Mouse (Mus musculus): ENCODE results near the gene Cacna1h. TPM values are rescaled to one million over a fixed set of nuclear protein-coding genes. Genes with fewer than 3 reads are reported as not detected.

The Cacna1h gene
- total and polyA plus RNA-seq, 3 experiments: 0.22 TPM; not detected in 2

DNA sequence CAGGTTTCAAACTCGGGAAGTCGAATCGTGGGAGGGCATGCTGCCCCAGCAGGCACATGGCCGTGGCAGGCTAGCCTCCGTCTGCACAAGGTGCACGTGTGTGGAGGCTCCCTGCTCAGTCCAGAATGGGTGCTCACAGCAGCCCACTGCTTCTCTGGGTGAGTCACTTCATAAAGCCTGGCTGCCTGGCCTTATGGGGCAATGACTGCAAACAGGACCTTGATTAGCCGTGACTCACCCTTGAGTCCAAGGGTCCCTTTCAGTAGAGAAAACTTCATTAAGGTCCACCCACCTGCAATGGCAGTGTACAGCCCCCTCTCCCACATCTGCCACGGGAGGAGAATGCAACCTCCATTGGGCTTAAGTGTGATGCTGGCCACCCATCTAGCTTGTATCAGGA lies 61.1 kb downstream of the Cacna1h start:
- no peaks in the 10 kb centered on the region; the same call in 1 of the 2 replicates for H3K9me3 ChIP-seq (replicated peaks)
- no peaks in the 10 kb centered on the region for H3K4me1 ChIP-seq (ENCODE audit: insufficient read depth, low read depth, low read length)
- H3K27me3 ChIP-seq (ENCODE audit: insufficient read depth, low read length): peaks cover 57% of the 10 kb centered on the region
- H3K36me3 ChIP-seq (replicated peaks): no peaks in the 10 kb centered on the region
- no peak for DNase-seq (ENCODE audit: low spot score)
- TF ChIP-seq GATA2 (IDR thresholded peaks at IDR 0.05; ENCODE audit: borderline replicate concordance, low read depth, low read length): no peak
- no peak for TF ChIP-seq POLR2AphosphoS5 (IDR thresholded peaks at IDR 0.05; ENCODE audit: insufficient replicate concordance, low read depth, low read length)
- no peak for ATAC-seq (ENCODE audit: extremely low read depth, insufficient number of reproducible peaks, low FRiP score, poor library complexity, severe bottlenecking)
- no peak overlapping the region; the same call in 1 of the 2 replicates for H3K4me3 ChIP-seq (ENCODE audit: low read depth, low read length)

DNA sequence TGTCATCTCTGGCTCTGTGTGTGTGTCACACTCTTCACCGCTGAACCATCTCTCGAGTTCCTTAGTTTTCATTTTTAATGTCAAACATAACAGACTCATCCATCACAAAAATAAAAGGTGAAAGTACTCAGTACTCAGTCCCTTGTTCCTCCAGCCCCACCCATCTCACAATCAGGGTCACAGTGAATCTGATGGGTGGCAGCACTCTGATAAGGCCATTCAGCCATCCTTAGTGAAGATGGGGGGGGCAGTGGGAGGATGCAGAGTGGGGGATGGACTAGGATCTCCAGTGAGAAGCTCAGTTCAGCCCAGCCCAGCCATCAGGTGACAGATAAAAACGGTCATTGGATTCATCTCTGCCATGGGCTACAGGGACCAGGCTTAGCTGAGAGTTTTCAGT lies 64.6 kb downstream of the Cacna1h start, which contains the start of gene Tpsg1:
Tpsg1 (plus strand) TSS at position 301 of the 400 bp plus-strand sequence.
- no peak within 1 kb of the TSS for H3K4me3 ChIP-seq (ENCODE audit: low read depth, low read length)
- no peak for TF ChIP-seq TAL1 (conservative IDR thresholded peaks at IDR 0.05; ENCODE audit: low read depth, low read length)
- no peak for TF ChIP-seq CTCF (IDR thresholded peaks at IDR 0.05; ENCODE audit: low read depth, low read length)
- no peak for TF ChIP-seq GATA1 (IDR thresholded peaks at IDR 0.05; ENCODE audit: borderline replicate concordance, low read length)
- no peak for TF ChIP-seq POLR2AphosphoS5 (IDR thresholded peaks at IDR 0.05; ENCODE audit: insufficient replicate concordance, low read depth, low read length)
- no peak for TF ChIP-seq GATA2 (IDR thresholded peaks at IDR 0.05; ENCODE audit: borderline replicate concordance, low read depth, low read length)
- no peaks in the 10 kb centered on the region for H3K9me3 ChIP-seq (replicated peaks)
- no peaks in the 10 kb centered on the region for H3K36me3 ChIP-seq (replicated peaks)
- ATAC-seq (ENCODE audit: extremely low read depth, insufficient number of reproducible peaks, low FRiP score, poor library complexity, severe bottlenecking) (no peak), DNase-seq (ENCODE audit: low spot score) (no peak)
- H3K4me1 ChIP-seq (ENCODE audit: insufficient read depth, low read depth, low read length): peaks cover 6% of the 10 kb centered on the region; the same call in 1 of the 2 replicates
- H3K27me3 ChIP-seq (ENCODE audit: insufficient read depth, low read length): peaks cover 67% of the 10 kb centered on the region

DNA sequence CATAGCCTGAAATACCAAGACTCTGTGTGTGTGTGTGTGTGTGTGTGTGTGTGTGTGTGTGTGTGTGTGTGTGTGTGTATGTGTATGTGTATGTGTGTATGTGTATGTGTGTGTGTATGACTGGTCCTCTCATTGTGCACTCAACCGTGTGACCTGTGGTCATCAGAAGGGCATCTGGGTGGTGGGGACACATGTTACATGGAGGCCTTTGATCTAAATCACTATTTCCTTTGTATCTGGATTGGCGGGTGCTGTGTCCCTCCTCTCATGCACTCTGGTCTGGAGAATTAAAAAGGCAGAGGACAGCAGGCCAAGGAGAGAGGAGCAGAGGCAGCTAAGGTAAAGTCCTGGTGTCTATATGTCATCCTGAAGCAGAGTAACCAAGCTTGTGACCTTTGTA lies 67.6 kb downstream of the Cacna1h start, which contains the start of gene Tpsb2:
Tpsb2 (plus strand) TSS at position 301 of the 400 bp plus-strand sequence.
- H3K4me3 ChIP-seq (ENCODE audit: low read depth, low read length): no peak within 1 kb of the TSS
- no peaks in the 10 kb centered on the region for H3K9me3 ChIP-seq (replicated peaks)
- ATAC-seq (ENCODE audit: extremely low read depth, insufficient number of reproducible peaks, low FRiP score, poor library complexity, severe bottlenecking) (no peak), DNase-seq (ENCODE audit: low spot score) (no peak)
- no peak for TF ChIP-seq POLR2AphosphoS5 (IDR thresholded peaks at IDR 0.05; ENCODE audit: insufficient replicate concordance, low read depth, low read length)
- H3K4me1 ChIP-seq (ENCODE audit: insufficient read depth, low read depth, low read length): peaks cover 20% of the 10 kb centered on the region
- H3K36me3 ChIP-seq (replicated peaks): no peaks in the 10 kb centered on the region
- H3K27me3 ChIP-seq (ENCODE audit: insufficient read depth, low read length): peaks cover 45% of the 10 kb centered on the region

DNA sequence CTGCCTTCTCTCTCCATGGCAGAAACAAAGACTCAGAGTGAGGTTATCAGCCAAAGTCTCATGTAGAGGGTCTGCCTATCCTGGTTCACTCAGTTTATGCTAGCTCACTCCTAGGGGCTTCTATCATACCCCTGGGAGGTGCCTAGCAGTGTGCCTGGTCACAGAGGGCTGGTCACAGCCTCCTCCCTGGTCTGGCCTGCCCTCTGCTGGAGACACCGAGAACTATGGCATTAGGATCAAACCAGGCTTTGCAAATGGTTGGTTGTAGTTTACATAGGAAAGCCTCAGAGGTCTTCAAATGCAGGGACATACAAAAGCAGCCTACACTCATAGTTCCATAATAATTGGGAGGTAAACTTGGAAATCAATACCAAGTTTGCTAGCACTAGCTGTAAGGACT lies 69.9 kb downstream of the Cacna1h start:
- H3K27me3 ChIP-seq (ENCODE audit: insufficient read depth, low read length): peaks cover 28% of the 10 kb centered on the region
- H3K4me3 ChIP-seq (ENCODE audit: low read depth, low read length): no peak overlapping the region
- no peak for TF ChIP-seq POLR2AphosphoS5 (IDR thresholded peaks at IDR 0.05; ENCODE audit: insufficient replicate concordance, low read depth, low read length)
- peak; percentile 90 for TF ChIP-seq CTCF (IDR thresholded peaks at IDR 0.05; ENCODE audit: low read depth, low read length)
- DNase-seq (ENCODE audit: low spot score) (peak; percentile 75), ATAC-seq (ENCODE audit: extremely low read depth, insufficient number of reproducible peaks, low FRiP score, poor library complexity, severe bottlenecking) (peak; percentile 34; the same call in 1 of the 2 replicates)
- H3K36me3 ChIP-seq (replicated peaks): no peaks in the 10 kb centered on the region
- no peaks in the 10 kb centered on the region for H3K9me3 ChIP-seq (replicated peaks)
- H3K4me1 ChIP-seq (ENCODE audit: insufficient read depth, low read depth, low read length): peaks cover 22% of the 10 kb centered on the region

DNA sequence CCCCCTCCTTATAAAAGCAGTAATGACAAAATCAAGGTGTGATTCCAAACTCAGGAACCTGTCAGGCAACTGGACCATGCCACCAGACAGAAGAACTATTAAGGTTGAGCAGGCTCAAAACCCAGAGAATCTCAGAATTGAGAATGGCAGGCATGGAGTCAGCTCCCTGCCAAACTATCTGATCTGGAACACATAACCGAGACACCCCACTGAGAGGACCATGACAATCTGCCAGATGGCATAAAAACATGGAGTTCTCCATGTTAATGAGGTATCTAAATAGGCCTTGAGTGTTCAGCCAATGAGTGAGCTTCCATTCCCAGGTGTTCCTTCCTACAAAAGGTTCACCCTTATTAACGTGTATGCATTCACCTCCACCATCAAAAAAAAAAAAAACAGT lies 72.3 kb downstream of the Cacna1h start:
- TF ChIP-seq POLR2AphosphoS5 (IDR thresholded peaks at IDR 0.05; ENCODE audit: insufficient replicate concordance, low read depth, low read length): no peak
- no peak for TF ChIP-seq GATA2 (IDR thresholded peaks at IDR 0.05; ENCODE audit: borderline replicate concordance, low read depth, low read length)
- no peak for TF ChIP-seq GATA1 (IDR thresholded peaks at IDR 0.05; ENCODE audit: borderline replicate concordance, low read length)
- no peak for TF ChIP-seq TAL1 (conservative IDR thresholded peaks at IDR 0.05; ENCODE audit: low read depth, low read length)
- no peak for TF ChIP-seq CTCF (IDR thresholded peaks at IDR 0.05; ENCODE audit: low read depth, low read length)
- Histone ChIP-seq H3K4me3 (ENCODE audit: low read depth, low read length) (no peak overlapping the region), H3K9me3 (replicated peaks) (no peaks in the 10 kb centered on the region), H3K27me3 (ENCODE audit: insufficient read depth, low read length) (peaks cover 13% of the 10 kb centered on the region), H3K4me1 (ENCODE audit: insufficient read depth, low read depth, low read length) (peaks cover 16% of the 10 kb centered on the region), H3K36me3 (replicated peaks) (no peaks in the 10 kb centered on the region)
- DNase-seq (ENCODE audit: low spot score) (no peak), ATAC-seq (ENCODE audit: extremely low read depth, insufficient number of reproducible peaks, low FRiP score, poor library complexity, severe bottlenecking) (no peak)

DNA sequence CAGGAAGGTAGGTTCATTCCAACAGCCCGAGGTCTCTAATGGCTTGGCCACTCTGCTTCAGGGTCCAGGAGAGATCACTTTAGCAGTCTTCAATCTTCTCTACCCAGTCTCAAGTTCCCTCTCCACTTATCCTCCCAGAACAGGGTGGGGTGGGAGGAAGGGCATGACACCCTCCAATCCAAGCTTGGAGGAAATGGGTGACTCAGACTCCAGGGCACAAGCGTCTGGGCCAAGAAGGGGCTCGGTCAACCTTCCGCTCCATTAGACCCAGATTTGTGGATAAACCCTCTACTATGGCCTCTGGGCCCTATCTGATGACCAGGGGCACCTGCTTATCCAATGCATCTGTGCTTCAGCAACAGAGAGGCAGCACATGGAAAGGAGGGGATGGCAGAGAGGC lies 88.1 kb downstream of the Cacna1h start, which contains the start of gene Tpsab1:
Tpsab1 (minus strand) TSS at position 101 of the 400 bp plus-strand sequence.
- TF ChIP-seq GATA1 (IDR thresholded peaks at IDR 0.05; ENCODE audit: borderline replicate concordance, low read length) (no peak), POLR2AphosphoS5 (IDR thresholded peaks at IDR 0.05; ENCODE audit: insufficient replicate concordance, low read depth, low read length) (no peak), CTCF (IDR thresholded peaks at IDR 0.05; ENCODE audit: low read depth, low read length) (no peak), GATA2 (IDR thresholded peaks at IDR 0.05; ENCODE audit: borderline replicate concordance, low read depth, low read length) (no peak), TAL1 (conservative IDR thresholded peaks at IDR 0.05; ENCODE audit: low read depth, low read length) (no peak)
- no peak within 1 kb of the TSS for H3K4me3 ChIP-seq (ENCODE audit: low read depth, low read length)
- H3K9me3 ChIP-seq (replicated peaks): no peaks in the 10 kb centered on the region
- peaks cover 39% of the 10 kb centered on the region for H3K27me3 ChIP-seq (ENCODE audit: insufficient read depth, low read length)
- ATAC-seq (ENCODE audit: extremely low read depth, insufficient number of reproducible peaks, low FRiP score, poor library complexity, severe bottlenecking) (no peak), DNase-seq (ENCODE audit: low spot score) (no peak)
- H3K36me3 ChIP-seq (replicated peaks): no peaks in the 10 kb centered on the region
- H3K4me1 ChIP-seq (ENCODE audit: insufficient read depth, low read depth, low read length): peaks cover 9% of the 10 kb centered on the region

DNA sequence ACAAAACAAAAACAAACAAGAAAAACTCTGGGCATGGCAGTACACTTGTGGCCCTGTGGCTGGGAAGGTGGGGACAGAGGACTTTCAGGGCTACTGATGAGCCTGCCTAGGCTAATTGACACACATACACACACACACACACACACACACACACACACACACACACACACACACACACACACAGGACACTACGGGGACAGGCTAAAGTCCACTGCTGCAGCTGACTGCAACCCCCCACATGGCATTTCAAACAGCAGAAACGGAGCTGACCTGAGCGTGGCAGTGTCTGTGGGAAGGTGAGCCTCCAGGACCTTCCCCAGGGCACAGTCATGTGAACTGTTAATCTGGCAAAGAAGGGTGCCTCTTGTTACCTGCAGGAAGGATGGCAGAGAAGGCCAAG lies 92.1 kb downstream of the Cacna1h start:
- Histone ChIP-seq H3K4me3 (ENCODE audit: low read depth, low read length) (no peak overlapping the region), H3K9me3 (replicated peaks) (0 out of 2 replicates have a peak, but pooled peaks cover 2% of the 10 kb centered on the region), H3K4me1 (ENCODE audit: insufficient read depth, low read depth, low read length) (peaks cover 17% of the 10 kb centered on the region), H3K27me3 (ENCODE audit: insufficient read depth, low read length) (peaks cover 29% of the 10 kb centered on the region), H3K36me3 (replicated peaks) (no peaks in the 10 kb centered on the region)
- no peak for TF ChIP-seq CTCF (IDR thresholded peaks at IDR 0.05; ENCODE audit: low read depth, low read length)
- no peak for TF ChIP-seq POLR2AphosphoS5 (IDR thresholded peaks at IDR 0.05; ENCODE audit: insufficient replicate concordance, low read depth, low read length)
- TF ChIP-seq GATA1 (IDR thresholded peaks at IDR 0.05; ENCODE audit: borderline replicate concordance, low read length): no peak
- TF ChIP-seq TAL1 (conservative IDR thresholded peaks at IDR 0.05; ENCODE audit: low read depth, low read length): no peak
- no peak for TF ChIP-seq GATA2 (IDR thresholded peaks at IDR 0.05; ENCODE audit: borderline replicate concordance, low read depth, low read length)
- DNase-seq (ENCODE audit: low spot score) (no peak), ATAC-seq (ENCODE audit: extremely low read depth, insufficient number of reproducible peaks, low FRiP score, poor library complexity, severe bottlenecking) (no peak)
